Mouse (Mus musculus) embryonic fibroblast, embryonic 13.5 days (primary cell): Measurements from ENCODE around the gene Srrd. TPM values are rescaled to one million over a fixed set of nuclear protein-coding genes. Genes with fewer than 3 reads are reported as not detected.
"Not testable (repeated sequence)": the region's sequence is repeated elsewhere in the genome, so short reads cannot be mapped to it uniquely, and the experiment has no call there.

Source experiments
- H3K27ac ChIP-seq: 2 replicates; pipeline ENCODE4 v1.5.1; 2012; ENCODE audit warnings: low read length, control low read depth, inconsistent platforms; ENCODE audit not compliant: insufficient read depth
- H3K4me1 ChIP-seq: 2 replicates; pipeline ENCODE4 v1.6.1; 2011; ENCODE audit warnings: low read length; ENCODE audit not compliant: control insufficient read depth, insufficient read depth
- H3K4me3 ChIP-seq: 2 replicates; pipeline ENCODE4 v1.5.1; 2011; ENCODE audit warnings: mild to moderate bottlenecking, control low read depth, low read length; ENCODE audit not compliant: insufficient read depth
- CTCF ChIP-seq: IDR thresholded peaks from 2 replicates; pipeline ENCODE4 v1.5.1; 2011; ENCODE audit warnings: mild to moderate bottlenecking, control low read depth, low read length, moderate library complexity, borderline replicate concordance; ENCODE audit not compliant: insufficient read depth
- POLR2A ChIP-seq: IDR thresholded peaks from 2 replicates; pipeline ENCODE4 v1.6.1; 2011; ENCODE audit warnings: low read depth, mild to moderate bottlenecking, control low read depth, low read length, moderate library complexity
- polyA plus RNA-seq: library from polyadenylated mRNA; stranded (reverse); fragments of >200 nt; gene quantifications from 2 replicates; pipeline ENCODE4 v1.2.4, GENCODE M21; 2011; ENCODE audit warnings: low read depth; ENCODE audit not compliant: missing spikeins, insufficient read length

The Srrd gene
- polyA plus RNA-seq, 1 experiment = 19.2 TPM

DNA sequence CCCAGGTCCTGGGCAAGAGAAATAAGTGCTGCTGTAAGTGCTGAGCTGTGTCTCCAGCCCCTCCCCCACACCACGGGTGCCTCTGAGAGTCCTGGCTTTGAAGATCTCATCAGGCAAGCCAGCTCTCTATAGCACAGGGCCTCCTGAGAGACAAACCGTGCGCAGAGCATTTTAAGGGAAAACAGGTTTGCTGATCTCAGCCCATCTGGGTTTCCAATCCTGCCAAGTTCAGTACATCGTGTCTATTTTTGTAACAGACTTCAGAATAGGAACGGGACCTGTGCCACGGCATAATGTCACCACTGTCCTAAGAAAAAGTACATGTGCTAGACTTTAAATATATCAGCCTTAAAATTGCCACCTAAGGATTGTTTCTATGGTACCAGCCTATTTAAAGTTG lies 21.9 kb downstream of the Srrd start:
- Histone ChIP-seq H3K4me1 (no peaks in the 10 kb centered on the region; the same call in none of the 2 replicates), H3K4me3 (no peak overlapping the region), H3K27ac (no peak overlapping the region)
- TF ChIP-seq CTCF (no peak), POLR2A (no peak)

- Histone ChIP-seq H3K4me1 (no peaks in the 10 kb centered on the region; the same call in none of the 2 replicates), H3K27ac (no peak overlapping the region), H3K4me3 (no peak overlapping the region)
- TF ChIP-seq POLR2A = no peak
Measured at GRCm38 (mm10) chr5:112320379-112320778, 22.5 kb downstream of the Srrd start.

DNA sequence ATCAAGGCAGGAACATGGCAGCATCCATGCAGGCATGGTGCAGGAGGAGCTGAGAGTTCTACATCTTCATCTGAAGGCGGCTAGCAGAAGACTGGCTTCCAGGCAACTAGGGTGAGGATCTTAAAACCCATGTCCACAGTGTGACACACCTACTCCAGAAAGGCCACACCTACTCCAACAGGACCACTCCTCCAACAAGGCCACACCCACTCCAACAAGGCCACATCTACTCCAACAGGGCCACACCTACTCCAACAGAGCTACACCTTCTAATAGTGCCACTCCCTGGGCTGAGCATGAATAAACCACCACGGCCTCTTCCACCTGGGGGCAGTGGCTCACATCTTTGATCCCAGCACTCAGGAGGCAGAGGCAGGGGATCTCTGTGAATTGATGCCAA lies 23.5 kb downstream of the Srrd start:
- not testable (repeated sequence) for H3K4me1 ChIP-seq, H3K4me3 ChIP-seq, H3K27ac ChIP-seq

GRCm38 (mm10) chr5:112317328-112317727 lies 25.5 kb downstream of the Srrd start:
- no peak for TF ChIP-seq CTCF
- TF ChIP-seq POLR2A = no peak
- no peak overlapping the region for H3K27ac ChIP-seq

GRCm38 (mm10) chr5:112316468-112316867 lies 26.4 kb downstream of the Srrd start:
- Histone ChIP-seq H3K4me1 (no peaks in the 10 kb centered on the region), H3K27ac (no peak overlapping the region), H3K4me3 (no peak overlapping the region)
- TF ChIP-seq POLR2A (no peak), CTCF (no peak)

More at GRCm38 (mm10) chr5:112317328-112317727, 25.5 kb downstream of the Srrd start:
- H3K4me3 ChIP-seq = no peak overlapping the region
- H3K4me1 ChIP-seq = no peaks in the 10 kb centered on the region

- Histone ChIP-seq H3K4me3 (no peak overlapping the region), H3K27ac (no peak overlapping the region), H3K4me1 (no peaks in the 10 kb centered on the region)
- TF ChIP-seq POLR2A (no peak), CTCF (no peak)
Measured at GRCm38 (mm10) chr5:112313222-112313885, 29.5 kb downstream of the Srrd start.

DNA sequence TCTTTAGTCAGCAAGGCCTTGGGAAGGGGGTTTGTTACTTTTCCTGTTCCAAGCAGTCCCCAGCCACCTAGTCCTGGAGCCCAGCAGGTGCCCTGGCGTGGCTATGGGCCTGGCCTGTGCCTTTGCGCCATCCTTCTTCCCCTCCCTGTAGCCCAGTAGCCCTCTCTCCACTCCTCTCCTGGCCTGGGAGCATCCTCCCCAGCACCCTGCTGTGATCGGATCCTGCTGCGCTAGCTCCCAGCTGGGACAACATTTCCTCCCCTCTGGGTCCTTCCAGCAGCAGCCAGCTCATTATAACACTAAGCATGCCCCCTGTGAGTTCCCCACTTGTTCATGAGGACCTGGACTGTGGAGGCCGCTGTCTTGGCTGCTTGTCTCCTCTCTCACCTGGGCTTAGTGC lies 37.0 kb downstream of the Srrd start:
- no peak overlapping the region for H3K27ac ChIP-seq
- TF ChIP-seq POLR2A (no peak), CTCF (no peak)
- H3K4me3 ChIP-seq = no peak overlapping the region
- H3K4me1 ChIP-seq = no peaks in the 10 kb centered on the region

DNA sequence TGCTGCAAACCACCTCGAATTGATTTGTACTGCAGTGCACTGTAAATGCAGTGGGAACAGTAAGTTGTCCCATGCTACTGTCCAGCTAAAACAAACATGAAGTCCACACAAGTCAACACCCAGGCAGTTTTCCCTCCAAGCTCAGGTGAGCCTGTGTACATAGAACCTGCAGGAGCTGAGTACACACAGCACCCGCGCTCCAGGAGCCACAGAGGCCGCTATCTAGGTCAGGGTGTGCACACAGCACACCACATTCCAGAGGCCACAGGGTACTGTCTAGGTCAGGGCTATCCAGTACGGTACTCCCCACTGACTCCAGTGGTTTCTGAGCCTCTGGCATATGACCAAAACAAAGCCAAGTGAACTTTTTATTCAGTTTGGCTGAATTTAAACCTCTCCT lies 40.5 kb downstream of the Srrd start:
- no peak overlapping the region for H3K4me3 ChIP-seq
- TF ChIP-seq CTCF = no peak
- no peak for TF ChIP-seq POLR2A
- peaks cover under 1% of the 10 kb centered on the region; the same call in 1 of the 2 replicates for H3K4me1 ChIP-seq
- H3K27ac ChIP-seq = no peak overlapping the region

GRCm38 (mm10) chr5:112301694-112302093 lies 41.1 kb downstream of the Srrd start:
- TF ChIP-seq CTCF (no peak), POLR2A (no peak)
- no peak overlapping the region for H3K27ac ChIP-seq
- H3K4me3 ChIP-seq = no peak overlapping the region
- H3K4me1 ChIP-seq = peaks cover 5% of the 10 kb centered on the region

- H3K27ac ChIP-seq = no peak overlapping the region
- peaks cover 6% of the 10 kb centered on the region for H3K4me1 ChIP-seq
- no peak overlapping the region for H3K4me3 ChIP-seq
- TF ChIP-seq POLR2A (no peak), CTCF (no peak)
Measured at GRCm38 (mm10) chr5:112300721-112301308, 42.0 kb downstream of the Srrd start.
